Mouse (Mus musculus) liver, adult (tissue): Measurements from ENCODE around the gene Nfyc.

ENCODE experiments used
- GATA4 ChIP-seq: IDR thresholded peaks from 2 replicates; pipeline ENCODE4 v1.6.1; 2014; ENCODE audit warnings: mild to moderate bottlenecking, low read length; ENCODE audit not compliant: insufficient replicate concordance

The Nfyc gene

DNA sequence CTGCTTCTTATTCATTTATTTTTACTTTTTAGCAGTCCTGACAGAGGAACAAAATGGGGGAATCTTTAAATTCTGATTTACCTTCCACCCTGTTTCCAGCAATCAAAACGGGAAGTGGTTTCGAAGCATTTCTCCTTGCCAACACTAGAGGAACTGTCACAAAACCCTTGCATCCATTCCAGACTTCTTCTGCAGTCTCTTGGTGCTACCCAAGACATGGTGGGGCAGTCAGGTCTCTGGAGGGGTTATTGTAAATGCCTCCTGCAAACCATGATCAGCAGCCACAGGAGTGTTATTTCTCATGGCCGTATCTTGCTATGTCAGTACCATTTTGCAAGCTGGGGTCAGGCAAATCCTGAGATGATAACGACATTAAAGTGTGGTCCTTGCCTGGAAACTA is 13.7 kb upstream of the Nfyc start:
- TF ChIP-seq GATA4: no peak

DNA sequence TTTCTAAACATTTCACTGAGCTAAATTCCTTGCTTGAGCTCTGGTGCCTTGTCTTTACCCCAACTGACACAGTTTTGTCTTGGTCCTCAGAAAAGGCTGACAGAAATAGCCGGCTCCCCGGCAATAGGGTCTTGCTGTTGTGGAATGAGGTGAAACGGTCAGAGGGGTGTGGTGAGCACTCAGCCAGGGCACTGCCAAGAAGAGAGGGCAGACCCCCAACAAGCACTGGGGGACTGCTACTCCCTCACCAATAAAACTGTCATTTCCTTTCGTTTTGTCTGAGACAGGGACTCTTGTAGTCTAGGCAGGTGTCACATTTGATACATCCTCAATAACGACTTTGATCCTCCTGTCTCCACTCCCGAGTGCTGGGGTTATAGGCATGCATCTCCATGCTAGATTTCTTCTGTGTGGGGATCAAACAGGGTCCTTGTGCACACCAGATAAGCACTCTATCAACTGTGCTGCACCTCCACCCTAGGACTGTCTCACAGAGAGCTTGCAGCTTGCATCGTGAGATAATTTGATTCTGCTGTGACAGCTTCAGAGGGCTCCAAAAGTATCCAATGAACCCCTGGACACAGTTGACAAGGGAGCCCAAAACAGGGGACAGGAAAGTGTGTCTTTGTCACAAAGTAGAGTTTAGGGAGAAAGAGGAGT is 13.2 kb upstream of the Nfyc start:
- no peak for TF ChIP-seq GATA4

DNA sequence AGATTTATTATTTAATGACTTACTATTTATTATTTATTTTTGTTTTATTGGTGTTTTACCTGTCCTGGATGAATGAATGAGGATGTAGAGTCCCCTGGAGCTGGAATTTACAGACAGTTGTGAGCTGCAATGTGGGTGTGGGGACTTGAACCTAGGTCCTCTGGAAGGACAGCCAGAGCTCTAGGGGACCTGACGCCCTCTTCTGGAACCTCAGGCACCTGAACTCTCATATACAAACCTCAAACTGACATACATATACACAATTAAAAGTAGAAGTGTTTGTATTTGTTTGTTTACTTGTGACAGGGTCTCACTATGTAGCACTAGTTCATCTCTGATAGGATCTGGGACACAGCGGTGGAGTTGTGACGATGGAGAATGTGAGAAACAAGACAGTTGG is 10.0 kb upstream of the Nfyc start:
- TF ChIP-seq GATA4: no peak

DNA sequence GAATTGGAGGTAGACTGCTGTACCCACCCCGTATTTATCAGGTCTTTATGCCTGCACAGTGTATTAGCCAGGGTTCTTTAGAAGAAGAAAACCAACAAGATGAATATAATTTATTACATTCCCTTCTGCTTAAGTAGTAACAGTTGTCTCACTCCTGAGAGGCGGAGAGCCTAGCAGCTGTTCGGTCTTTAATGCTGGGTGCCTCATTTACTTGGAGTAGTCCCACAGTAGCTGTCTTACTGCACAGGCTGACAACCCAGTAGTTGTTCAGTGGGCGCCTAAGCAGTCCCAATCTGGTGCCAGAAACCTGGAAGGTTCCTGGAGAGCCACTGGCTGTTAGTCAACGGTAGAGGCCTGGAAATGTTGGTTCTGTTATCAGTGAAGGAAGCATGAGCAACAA is 605 bp downstream of the Nfyc start:
- no peak for TF ChIP-seq GATA4

DNA sequence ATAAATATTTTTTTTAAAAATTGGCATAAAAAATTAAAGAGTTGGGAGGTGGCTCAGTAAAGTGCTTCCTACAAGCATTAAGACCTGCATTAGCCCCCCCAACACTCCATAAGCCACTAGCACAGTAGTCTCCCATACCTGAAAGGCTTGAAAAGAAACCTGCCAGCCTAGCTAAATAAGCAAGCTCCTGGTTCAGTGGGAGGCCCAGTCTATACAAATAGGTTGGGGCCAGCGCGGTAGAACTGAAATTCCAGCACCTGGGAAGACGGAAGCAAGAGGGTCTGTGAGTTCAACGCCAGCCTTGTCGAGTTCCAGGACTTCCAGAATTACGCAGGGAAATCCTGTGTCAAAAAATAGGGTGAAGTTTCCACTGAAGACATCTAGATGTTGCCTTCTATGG is 5.0 kb downstream of the Nfyc start:
- no peak for TF ChIP-seq GATA4

DNA sequence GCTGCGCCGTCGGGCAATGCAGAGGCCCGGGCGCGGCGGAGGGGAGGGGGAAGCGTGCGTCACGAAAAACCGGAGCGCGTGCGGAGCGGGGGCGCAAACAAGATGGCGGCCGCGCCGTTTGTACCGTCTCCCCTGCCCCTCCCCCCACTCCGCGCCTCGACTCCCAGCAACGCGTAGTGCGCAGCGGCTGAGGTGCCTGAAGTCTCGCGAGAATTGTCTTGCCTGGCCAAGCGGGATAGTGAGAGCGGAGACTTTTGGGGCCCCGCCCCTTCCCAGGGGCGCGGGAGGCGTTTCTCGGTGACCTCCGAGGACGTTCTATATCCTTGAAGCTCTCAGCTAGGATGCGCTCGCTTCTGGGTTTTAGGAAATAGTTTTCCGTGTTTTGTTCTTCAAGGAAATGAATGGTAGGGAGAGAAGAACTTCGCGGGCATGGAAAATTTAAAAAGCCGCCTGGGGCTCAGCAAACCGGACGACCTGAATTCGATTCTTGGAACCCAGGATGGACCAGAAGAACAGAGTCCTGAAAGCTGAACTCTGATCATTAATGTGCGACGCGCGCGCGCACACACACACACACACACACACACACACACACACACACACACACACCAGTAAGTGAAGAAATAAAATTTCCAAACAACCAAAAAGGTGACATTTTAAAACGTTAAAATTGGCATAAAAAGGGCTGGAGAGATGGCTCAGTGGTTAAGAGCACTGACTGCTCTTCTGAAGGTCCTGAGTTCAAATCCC is 5.6 kb downstream of the Nfyc start:
- TF ChIP-seq GATA4: no peak; the same call in 1 of the 2 replicates

DNA sequence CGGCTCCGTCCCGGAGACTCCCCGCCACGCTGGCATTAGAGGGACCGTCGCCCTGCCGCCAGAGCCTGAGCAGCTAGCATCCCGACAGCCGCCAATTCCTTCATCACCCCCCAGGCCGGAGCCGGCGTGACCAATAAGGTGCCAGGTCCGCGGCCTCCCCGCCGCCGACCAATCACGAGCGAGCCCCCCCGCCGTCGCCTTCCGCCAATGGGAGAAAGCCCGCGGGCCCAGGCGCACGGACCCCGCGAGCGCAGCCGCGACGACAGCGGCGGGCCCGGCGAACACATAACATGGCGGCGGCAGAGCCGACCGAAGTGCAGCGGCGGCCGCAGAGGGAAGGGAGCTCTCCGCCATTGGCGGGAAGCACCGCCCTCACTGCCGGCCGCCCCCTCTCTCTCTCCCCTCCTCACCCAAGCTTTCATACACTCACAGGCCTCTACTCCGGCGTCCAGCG is 6.2 kb downstream of the Nfyc start:
- TF ChIP-seq GATA4: no peak

DNA sequence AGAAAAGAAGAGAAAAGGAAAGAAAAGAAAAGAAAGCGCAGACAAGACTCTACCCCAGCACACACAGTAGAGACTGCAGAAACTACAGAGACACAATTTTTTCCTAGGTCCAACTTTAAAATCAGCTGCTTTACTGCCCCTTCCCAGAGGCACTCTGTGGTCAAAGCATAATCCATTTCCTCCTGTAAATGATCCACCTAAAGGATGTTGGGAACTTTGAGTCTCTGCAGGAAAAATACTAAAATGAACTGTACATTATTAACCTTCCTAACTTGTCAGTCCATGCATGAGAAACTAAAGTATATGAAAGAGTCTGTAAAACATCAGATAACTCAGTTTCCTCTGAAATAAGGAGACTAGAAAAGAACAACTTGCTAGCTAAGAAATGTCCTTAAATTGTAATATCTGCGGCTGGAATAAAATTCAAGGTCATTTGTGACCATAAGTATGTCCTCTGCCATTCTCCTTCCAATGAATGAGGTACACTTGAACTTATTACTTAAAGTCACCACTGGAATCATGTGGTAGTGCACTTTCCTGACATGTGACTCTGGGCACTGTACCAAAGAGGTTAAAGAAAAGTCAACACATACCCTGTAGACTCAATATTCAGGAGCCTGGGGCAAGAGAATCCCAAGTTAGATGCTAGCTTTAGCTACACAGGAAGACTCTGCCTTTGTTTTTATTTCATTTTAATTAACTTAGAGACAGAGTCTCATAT is 9.0 kb downstream of the Nfyc start:
- no peak for TF ChIP-seq GATA4

DNA sequence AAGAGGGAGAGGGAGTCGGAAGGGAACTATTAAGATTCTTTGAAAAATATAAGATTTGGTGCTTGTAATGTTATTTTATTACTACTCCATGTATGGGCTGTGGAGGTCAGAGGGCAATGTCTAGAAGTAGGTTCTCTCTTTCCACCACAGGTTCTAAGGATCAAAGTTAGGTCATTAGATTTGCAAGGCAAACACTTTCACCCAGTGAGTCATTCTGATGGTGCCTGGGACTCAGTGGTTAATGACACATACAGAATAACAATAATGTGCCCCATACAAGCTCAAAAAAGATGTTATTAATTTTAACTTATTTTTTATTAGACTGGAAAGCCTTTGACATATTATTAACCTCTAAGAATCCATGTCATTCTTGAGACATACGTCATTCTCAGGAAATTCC is 11.5 kb downstream of the Nfyc start:
- TF ChIP-seq GATA4: no peak

DNA sequence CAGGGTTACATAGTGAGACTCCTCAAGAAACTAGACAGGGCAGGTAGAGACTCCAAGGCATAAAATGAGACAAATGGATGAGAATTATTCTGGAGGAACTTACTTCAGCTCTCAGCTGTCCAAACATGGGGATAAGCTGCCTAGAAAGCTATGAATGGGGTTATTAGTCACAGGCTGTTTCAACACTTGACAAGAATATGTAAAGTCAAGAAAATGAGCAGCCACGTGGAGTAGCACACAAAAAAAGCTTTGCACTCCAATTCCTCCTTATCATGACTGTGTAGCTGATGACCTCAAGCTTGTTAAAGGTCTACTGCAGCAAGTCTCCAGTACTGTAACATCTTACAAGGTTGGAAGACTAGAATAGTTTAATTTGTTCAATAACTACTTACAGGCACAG is 12.1 kb downstream of the Nfyc start:
- TF ChIP-seq GATA4: no peak

DNA sequence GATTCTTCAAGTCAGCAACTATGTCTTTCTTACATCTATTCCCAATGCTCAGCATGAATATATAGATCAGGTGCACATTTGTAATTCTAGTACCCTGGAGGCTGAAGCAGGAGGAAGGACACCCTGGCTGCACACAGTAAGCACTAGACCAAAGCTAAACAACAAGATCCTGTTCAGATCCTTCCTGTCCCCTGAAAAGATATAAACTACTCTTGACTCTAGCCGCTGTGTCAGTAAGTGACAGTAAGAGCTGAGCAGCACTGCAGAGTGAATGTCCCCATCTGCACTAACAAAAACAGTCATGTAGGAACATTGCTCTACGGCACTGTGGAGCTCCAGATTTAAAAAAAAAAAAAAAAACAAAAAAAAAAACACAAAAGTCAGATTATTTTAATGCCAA is 13.4 kb downstream of the Nfyc start:
- TF ChIP-seq GATA4: no peak

DNA sequence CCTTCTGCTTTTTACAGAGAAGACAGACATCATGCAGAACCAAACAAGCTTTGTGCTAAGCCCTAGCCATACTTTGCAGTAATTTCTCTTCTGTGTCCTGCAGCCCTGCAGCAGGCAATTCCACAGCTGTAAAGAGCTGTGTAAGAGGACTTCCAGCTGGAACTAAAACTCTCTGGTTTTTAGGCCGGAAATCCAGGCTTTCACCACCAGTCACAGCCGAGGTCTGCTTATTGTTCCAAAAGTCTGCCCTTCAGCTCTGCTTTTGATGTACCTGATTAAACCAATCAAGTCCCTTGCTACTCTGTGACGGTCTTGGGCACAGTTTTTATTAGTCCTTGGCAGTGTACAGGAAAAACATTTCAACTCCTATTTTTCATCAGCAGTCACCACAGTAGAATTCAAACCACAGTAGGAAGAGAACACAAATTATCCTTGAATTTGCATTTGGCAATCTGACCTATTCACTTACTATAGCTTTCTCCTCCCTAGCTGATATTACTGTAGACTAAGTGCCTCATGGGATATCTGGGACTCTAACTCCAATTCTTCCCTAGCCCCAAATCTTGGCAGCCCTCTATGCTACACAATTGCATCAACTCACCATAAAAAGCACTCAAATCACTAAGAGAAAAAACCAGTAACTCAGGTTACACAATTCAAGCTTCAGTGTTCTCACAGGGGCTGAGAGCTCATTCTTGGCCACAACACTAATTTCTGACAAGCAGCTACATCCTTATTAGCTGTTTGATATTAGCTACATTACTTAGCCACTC is 14.2 kb downstream of the Nfyc start:
- TF ChIP-seq GATA4: no peak

DNA sequence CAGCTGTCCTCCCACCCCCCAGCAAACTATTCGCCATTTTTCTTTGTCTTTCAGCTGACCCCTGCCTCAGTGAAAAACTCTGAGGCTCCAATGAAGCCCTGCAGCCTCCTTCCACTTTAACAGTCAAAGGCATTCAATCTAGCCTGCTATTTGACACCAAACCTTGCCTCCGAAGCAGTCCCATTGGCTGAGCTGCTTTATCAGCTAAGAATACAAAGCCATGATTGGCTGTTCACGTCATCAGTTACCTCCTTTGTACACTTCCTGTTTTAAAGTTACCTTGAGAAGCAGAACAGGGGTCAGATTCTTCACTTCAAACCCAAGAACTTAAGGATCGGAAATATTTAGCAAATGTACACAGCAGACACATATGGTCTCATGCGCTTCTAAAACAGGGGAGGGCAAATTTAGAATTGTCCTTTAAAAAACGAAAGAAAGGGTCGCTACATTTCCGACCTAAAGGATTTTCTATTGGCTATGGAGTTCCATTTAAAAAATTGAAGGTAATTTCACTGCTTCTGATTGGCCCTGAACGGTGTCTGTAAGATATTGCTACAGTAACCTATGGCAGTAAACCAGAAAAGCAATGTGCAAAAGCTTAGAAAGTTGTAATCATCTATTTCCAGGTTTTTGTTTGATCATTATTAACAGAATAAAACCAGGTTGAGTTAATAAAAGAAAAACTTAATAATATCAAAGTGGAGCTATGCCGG is 15.6 kb downstream of the Nfyc start:
- peak; percentile 73; the same call in 1 of the 2 replicates for TF ChIP-seq GATA4

DNA sequence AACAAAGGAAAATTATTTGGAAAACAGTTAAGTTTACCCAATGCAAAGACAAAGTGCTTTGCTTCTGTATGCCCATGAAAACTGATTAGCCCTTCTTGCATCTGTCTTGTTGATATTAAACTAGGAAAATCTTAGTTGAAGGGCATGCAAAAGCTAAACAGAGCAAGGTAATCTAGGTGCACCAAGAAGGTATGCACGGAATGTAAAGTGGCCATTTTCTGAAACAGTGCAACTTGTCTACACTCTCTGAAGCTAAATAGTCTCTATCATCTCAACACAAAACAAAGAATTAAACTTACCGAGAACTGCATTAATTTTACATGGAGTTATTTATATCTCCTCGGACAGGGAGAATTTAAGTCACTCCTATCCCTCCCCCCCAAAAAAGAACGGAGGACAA is 16.2 kb downstream of the Nfyc start:
- TF ChIP-seq GATA4: no peak

DNA sequence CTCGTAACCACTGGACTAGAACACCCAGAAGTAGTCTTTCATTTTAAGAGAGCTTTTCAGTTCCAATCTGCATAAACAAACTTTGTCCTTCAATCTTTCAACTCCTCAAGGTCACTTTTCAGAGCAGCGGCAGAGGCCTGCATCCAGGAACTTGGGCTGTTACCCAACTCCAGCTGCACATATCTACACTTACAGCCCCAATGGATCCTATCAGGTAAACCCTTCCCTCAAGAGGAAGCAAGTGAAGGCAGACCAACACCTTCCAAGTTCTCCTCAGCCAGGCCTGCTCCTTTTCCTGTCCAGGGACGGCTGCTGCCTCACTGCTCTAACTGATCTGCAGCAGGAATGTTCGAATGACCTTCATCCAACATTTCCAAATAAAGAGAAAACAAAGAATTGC is 17.2 kb downstream of the Nfyc start:
- no peak for TF ChIP-seq GATA4

DNA sequence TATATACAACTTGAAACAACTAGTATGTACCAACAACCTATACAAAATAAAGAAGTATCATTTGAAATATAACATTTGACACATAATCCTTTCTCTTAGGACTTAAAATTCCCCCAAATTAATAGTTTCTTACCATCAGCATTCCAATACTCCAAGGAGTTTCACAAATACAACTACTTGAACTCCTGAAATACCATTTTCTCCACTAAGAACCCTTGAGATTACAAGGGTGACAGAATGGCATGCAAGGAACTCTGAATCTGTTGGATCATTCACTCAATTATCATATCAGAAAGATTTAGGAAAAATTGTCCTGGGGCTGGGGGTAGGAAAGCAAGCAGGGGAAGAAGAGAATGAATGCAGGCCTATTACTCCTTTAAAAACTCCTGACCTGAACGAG is 17.6 kb downstream of the Nfyc start:
- no peak for TF ChIP-seq GATA4
